Mouse (Mus musculus) right cerebral cortex, postnatal 4 days (tissue): Measurements from ENCODE around the gene Rcan2.

Experiments
- DNase-seq: peaks from one replicate; pipeline ENCODE4 v3.0.0-alpha.2; 2022

Gene Rcan2

DNA sequence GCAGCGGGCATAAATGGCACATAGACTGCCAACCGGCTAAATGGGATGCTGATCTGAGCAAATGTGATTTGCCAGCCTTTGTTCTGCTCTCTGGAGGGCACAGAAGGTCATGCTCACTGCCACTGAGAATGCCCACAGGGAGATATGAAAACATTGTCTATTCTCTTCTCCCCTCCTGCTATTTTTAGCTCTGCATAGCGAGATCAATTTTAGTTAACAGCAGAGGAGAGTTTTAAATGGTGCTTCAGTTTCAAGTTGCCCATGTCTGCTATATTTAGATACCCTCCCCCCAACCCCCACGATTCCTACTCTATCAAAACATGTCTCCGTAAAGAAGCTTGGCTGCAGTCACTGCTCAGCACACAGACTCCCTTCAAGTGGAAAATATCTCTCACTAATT, 225.2 kb downstream of the Rcan2 start:
- peak; percentile 50 for DNase-seq

DNA sequence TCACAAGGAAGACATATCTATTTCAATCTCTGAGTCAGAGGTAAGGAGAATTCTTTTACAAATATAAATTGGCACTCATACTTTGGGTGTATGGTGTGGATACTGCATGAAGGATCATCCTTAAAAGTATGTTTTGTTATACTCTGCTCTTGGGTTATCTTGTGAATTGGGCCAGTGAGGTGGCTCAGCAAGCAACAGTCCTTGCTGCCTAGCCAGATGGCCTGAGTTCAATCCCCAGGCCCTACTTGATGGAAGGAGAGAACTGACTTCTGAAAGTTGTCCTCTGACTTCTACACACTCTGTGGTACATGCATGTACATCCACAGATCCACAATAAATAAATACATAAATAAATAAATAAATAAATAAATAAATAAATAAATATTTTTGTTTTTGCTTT, 225.6 kb downstream of the Rcan2 start:
- no peak for DNase-seq

DNA sequence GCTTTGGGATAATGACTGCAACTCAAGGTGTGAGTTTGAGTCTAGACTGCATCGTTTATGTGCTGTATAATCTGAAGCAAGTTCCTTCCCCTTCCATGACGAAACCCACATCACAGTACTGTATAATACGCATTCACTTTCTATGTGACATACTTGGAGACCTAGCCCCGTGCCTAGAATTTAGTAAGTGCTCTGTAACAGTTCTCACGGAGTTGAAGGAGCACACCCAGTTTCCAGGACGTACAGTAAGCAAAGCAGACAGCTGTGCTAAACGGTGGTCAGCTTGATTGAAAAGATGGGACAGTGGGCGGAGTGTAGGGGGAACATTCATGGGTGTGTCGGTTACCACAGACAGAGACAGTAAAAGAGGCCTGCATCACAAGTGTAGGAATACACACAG, 226.2 kb downstream of the Rcan2 start:
- DNase-seq: no peak

DNA sequence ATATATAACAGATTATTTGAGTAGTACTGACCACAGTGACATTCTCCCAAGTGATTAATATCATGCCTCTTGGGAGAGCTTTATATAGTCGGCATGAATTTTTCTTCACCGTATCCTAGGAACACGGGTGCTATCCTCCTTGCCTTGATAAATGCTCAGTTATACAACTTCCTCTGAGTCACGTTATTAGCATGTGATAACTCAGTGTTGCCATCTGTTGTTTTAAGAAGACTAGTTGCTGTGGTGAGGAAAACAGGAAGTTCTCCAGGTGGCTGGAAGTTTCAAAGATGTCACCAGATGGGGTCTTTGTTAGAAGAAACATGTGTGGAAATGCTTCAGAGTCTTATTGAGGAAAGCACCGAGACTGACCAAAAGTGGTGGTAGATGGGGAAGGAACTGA, 228.5 kb downstream of the Rcan2 start:
- no peak for DNase-seq

DNA sequence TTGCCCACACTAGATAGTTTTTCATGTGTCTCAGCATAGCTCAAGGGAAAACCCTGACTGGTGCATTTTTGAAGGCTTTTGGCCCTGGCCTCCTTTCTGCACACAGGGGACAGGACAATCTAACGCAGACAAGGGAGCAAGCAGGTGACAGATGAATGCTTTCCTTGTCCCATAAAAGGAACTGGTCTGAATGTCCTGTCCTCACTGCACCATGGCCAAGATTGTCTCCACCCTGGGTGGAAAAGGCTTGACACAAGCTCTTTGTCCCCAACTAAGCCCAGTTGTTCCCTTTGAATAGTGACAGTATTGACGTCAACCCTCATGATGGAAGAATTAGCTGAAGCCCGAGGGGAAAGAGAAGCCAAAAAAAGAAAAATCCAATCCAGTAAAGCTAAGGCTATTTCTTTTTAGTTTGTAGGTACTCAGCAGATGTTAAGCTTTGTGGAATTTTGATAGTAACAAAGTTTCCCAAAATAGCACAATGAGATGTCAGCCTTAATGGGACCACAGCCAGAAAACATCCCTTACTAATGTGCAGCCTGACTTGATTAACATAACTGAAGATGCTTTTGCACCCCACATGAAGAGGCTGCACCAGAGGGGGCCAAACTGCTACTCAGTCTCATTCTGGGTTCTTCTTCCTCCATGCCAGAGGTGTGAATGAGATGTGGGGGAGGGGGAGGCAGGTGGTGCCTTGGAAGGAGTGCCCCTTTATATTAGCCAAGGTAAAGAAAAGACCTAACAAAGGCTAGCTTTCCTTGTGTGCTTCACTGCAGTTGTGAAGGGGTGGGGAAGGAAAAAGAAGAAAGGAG, 229.8 kb downstream of the Rcan2 start:
- DNase-seq: no peak

DNA sequence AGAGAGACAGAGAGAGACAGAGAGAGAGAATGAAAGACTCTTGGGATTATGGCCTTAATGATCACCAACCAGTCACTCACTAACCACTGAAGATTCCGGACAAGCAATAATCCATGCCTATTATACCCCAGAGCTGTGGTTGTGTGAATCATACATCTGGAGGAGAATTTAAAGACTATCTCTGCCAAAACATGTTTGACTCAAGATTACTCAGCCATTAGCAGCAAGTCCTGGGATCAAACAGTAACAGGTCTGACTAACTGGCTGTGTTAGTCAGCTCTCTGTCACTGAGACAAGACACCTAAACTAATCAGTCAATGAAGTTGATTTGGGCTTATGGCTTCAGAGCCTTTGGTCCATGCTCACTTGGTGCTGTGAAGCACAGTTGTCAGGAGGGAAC, 233.9 kb downstream of the Rcan2 start:
- no peak for DNase-seq

DNA sequence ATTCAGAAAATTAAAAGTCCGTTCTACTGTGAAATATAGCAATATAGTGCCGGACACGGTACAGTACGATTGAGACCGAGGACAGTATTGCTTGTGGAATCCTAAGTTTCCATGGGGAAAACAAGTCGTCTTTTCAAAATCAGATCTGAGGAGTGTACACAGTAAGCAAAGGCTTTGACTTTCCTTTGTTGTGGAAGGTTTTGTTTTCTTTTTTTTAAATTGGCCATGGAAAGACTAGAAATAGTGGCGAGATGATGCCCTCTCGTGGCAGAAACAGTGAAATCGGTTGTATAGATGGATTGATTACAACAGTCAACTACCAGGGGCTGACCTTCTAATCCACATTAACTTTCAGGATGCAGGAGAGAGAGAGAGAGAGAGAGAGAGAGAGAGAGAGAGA, 237.5 kb downstream of the Rcan2 start:
- DNase-seq: peak; percentile 60

DNA sequence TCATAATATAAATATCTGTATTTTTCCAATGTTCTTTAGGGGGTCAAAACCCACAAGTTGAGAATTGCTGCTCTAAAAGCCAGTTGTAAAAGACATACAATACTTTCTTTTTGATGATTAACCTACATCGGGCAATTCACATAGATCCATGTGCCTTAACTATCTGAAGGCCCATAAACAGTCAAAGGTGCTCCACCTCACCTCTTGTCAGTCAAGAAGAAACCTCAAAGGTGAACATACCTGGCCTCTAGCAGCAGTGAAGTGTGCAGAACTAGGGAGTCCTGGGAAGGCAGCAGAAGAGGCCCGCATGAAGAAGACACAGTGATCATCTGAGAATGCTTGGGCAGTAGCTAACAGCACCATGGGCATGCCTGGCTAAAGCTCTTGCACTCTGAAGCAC, 239.3 kb downstream of the Rcan2 start:
- DNase-seq: no peak

DNA sequence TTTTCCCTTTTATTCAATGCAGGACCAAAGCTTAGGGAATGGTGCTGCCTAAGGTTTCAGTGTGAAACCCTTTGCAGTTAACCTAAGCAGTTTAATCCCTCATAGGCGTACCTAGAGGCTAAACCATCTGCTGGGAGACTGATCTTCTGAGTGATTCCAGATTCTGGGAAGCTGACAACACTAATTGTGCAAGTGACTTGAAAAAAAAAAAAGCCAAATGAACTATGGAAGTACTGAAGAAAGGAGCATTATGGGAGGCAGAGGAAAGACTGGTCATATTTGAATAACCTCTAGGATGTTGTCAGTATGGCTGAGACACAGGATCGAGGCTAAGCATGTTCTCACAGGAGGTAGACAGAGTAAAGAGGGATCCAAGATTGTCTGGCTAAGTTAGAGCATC, 241.2 kb downstream of the Rcan2 start:
- no peak for DNase-seq

DNA sequence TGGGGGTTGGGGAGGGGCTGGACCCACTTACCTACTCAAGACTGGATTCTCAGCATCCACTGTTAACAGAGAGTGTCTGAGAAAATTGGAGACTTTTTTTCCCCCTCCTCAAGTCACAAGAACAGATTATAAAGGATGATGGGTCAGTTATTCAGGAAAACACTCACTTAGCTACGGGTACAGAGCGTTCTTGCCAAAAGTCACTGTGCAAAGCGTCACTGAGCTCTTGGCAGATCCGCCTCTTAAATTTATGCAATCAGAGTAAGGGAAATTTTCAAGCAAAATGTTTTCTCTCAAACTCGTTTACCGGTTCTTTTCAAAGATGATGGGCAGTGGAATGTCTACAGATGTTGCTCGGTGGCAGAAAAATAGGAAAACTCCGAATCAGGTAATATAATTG, 241.7 kb downstream of the Rcan2 start:
- no peak for DNase-seq

DNA sequence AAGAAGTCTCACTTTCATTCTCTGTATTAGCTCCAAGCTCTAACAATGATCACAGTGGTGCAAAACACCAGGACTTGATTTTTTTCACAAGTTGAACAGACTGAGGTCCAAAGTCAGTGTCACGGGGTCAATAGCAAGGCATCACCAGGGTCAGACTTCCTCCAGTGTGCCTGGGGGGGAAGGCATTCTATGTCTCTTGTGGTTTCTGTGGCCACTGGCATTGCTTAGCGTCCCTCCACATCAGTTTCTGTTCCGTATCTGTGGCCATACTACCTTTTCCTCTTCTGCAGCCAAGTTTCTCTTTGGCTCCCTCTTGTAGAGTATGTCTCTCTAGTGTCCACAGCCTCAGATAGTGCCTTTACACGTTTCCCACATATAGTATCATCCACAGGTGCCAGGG, 252.3 kb downstream of the Rcan2 start:
- DNase-seq: no peak

DNA sequence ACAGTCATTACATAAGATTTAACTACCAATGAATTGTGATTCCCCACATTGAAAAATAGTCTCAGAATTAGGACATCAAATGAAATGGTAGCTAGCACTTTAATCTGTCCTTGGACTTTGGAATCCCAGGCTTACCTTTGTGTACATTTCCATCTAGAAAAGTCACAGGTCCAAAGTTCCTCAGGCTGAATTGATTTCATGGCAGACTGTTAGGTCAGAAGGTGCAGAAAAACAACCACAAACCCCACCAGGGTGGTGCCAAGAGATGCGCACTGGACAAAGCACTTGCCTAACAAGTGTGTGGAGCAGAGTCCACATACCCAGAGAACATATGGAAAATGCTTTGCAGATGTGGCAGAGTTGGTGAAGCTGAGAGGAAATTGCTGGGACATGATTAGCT, 256.0 kb downstream of the Rcan2 start:
- DNase-seq: no peak

DNA sequence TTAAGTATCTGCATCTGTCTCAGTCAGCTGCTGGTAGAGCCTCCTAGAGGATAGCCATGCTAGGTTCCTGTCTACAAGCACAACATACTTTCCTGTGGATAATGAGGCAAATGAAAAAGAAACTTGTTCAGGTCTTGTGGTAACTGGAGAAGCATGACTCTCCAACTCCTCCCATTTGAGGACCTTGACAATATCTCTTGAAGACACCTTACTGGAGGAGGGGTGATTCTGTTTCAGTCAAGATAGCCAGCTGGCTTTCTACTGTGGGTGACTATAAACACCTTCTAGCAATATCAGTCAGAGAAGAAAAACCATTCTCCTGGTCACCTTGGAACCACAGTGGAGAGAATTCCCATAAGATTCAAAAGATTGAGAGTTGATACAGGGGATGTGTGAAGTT, 257.0 kb downstream of the Rcan2 start:
- DNase-seq: no peak

DNA sequence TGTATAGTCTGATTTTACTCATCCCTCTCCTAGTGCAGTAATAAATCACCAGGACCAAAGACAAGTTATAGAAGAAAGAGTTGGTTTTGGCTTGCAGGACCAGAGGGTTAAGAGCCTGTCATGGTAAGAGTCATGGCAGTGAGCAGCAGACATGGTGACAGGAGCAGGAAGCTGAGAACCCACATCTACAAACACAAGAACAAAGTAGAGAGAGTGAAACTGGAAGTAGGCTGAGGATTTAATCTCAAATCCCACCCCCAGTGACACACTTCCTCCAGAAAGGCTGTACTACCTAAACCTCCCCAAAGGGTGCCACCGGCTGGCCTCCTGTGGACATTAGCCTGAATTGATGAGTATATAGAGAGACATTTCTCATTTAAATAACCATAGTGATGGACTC, 259.6 kb downstream of the Rcan2 start:
- no peak for DNase-seq

DNA sequence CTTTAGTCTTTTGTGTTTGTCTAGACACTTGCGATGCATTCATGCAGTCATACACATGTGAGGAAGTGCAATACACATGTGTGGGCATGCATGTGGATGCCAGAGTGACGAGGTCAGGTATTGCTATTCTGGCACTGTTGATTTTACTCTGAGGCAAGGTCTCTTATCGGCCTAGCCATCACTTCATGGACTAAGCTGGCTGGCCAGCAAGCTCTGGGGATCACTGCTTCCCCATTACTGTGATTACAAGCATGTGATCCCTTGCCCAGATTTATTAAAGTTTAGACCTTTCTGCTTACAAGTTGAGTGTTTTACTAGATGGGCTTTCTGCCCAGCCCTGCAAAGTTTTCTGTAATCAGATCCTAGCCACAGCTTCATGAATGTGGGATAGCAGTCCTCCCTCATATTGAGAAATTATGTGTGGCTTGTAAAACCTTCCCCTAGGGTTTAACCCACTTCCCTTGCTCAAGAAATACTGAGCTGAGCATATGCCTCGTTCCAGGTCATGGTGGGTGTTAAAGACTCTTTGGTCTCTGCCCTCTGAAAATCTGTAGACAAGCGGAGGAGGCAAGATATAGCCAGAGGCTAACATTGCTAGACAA, 260.2 kb downstream of the Rcan2 start:
- no peak for DNase-seq

DNA sequence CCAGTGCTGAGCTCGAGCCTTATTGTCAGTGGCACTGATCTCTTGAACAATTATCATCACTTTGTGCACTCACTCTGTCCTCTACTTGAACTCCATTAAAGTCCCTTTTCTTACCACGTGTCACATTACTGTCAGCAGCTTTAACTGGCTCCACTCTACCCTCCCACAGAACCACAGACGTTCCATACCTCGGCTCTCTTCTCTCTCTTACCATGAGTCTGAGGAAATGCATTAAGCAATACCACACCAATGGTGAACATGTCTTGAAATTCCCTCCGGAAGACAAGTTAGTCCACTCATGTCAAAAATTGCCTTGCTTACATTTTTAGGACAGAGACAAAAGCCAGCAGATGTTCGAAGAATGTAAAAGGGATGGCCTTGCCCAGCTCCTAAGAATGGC, 267.7 kb downstream of the Rcan2 start:
- no peak for DNase-seq

DNA sequence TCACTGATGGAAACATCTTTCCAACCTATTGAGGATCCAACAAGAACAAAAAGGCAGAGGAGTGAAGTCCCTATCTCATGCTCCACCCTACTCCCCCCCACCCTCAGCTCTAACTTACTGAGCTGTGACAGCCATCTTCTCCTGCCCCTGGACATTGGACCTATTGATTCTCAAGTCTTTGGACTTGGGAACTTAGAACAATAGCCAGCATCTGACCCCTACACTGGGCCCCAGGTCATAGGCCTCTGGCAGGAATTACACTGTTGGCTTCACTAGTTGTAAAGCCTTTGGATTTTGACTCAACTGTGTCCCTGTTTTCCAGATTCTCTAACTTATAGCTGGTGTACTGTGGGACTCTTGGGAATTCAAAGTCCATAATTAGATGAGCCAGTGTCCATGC, 270.5 kb downstream of the Rcan2 start:
- DNase-seq: no peak

DNA sequence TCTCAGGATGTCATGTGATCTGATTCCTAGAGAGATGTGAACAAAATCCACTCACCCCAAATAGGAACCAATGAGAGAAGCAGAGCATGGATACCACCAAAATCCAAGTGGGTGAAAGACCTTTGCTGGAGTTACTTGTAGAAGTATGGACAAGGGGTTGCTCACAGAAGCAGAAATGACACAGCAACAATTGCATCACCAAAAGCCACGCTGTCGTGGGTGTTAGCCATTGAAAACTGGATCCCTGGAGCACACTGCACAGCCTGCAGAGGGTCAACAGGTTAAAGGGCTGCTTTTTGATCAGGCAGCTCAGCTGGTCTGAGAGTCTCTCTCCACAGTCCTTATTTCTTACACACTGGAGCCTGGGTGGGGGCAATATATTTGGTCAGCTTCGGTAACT, 274.4 kb downstream of the Rcan2 start:
- DNase-seq: no peak

DNA sequence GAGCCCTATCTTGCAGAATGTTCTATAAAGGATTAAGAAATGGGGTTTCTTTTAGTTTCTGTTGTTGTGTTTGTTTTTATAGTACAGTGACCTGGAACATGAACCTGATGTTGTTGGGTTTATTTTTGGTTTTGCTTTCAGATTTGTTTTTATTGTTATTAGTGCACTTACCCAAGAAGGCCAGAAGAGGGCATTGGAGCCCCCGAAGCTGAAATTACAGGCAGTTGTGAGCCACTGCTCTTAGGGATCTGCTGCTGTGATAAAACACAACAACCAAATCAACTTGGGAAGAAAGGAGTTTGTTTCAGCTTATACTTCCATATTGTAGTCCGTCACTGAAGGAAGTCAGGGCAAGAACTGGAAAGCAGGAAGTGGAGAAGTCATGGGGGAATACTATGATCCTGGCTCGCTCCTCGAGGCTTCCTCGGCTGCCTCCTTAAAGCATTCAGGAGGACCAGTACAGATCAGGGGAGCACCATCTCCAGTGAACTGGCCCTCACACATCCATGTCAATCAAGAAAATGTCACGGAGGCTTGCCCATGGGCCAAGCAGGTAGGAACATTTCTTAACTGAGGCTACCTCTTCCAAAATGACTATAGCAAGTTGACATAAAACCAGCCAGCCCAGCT, 275.0 kb downstream of the Rcan2 start:
- no peak for DNase-seq

DNA sequence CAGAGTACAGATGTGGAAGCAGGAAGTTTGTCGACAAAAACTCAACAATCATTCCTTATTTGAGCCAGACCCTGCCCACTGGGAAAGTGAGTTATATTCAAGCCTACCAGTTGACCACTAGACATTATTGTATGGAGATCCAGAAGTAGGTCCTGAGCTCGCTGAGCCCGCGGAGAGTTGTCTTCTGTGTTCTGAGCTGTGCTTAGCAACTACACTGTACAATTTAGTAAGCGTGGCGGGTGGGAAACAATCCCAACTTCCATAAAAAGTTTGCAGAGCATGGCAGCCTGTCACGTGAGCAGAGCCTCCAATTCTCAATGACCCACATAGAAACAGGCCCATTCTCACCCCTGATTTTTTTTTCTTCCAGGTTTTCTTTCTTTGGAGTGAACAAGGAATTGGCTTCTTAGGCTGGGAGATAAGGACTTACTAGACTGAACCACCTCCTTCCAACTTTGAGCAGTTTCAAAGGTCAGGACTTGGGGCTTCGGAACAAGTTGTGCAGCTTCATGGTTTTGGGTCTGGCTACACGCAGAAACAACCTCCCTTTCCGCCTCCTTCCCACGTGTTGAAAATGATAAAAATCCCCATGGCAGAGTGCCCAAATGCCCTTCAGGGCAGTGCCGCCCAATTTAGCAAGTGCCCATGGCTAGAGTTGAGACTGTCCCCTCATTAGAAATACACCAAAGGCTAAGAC, 276.1 kb downstream of the Rcan2 start:
- DNase-seq: no peak

DNA sequence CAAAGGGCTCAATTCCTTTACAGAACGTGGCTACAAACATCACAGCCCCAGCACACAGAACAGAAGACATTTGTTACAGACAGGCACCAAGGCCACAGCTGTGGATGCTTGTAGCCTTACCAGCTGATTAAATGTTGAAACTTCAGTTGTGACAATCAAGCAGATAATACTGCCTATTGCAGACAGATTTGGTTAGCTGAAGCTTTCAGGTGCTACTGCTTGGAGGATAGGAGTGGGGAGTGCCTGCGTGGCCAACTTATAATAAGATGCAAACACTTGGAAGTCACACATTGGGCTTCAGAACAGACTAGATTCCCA, 276.7 kb downstream of the Rcan2 start:
- DNase-seq: no peak

DNA sequence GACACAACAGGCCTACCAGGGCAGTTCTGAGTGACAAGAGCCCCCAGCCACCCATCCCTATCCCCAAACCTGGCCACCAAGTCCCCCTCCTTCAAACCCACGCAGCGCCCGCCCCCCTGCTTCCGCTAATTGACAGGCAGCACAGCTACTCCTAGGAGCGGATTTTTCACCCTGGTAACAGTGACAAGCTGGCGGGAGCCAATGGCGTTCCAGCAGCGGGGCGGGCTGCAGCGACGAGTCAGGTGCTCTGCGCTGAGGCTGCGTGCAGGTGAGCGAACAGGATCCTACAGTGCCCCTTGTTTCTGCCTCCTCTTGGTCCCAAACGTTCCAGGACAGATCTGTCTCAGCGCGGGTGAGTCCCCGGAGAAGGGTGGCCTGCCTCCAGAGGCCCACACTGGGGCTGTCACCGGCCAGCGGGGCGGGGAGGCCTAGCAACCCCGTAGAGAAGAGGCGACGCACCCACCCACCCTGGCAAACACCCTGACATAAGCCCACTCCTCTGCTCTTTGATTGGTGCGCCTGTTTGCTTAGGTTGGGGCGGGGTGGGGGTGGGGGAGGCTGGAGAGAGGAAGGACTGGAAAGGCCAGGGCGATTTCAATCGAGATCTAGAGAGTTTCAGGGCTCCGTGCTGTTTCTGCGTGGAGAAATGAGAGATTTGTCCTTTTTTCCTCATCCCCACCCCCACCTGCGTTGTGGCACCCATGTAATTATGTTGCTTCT, 277.6 kb downstream of the Rcan2 start, which contains the start of gene Enpp5:
Enpp5 (plus strand) TSS at position 183 of the 720 bp plus-strand sequence.
- DNase-seq: peak; percentile 86

DNA sequence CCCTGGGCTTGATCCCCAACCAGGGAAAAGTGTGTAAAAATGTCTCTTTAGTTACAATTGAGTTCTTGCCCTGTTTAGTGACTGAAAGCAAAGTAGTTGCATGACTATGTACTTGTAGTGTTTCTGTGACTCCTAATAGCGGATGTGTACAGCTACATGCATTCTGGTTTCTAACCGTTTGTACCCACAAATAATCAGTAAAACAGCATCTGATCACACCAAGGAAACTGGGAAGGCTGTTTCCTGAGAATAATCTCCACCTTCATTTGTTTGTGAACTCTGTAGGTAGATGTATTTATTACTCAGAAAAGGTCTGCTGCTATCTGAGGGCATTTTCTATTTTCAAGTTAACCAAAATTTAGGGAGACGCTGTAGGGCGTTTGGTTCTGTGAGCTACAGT, 282.0 kb downstream of the Rcan2 start:
- no peak for DNase-seq
